Mouse (Mus musculus) cerebral cortex, adult 2 months (tissue): ENCODE measurements around the gene Trim34a.

ENCODE experiments used
- WGBS: fragments of 180-500 bp; shearing (Covaris S2); methylation state at CpG from one replicate; pipeline ENCODE4 v1.1.7; 2018; 5-methylcytosine and 5-hydroxymethylcytosine counted together

Gene Trim34a

DNA sequence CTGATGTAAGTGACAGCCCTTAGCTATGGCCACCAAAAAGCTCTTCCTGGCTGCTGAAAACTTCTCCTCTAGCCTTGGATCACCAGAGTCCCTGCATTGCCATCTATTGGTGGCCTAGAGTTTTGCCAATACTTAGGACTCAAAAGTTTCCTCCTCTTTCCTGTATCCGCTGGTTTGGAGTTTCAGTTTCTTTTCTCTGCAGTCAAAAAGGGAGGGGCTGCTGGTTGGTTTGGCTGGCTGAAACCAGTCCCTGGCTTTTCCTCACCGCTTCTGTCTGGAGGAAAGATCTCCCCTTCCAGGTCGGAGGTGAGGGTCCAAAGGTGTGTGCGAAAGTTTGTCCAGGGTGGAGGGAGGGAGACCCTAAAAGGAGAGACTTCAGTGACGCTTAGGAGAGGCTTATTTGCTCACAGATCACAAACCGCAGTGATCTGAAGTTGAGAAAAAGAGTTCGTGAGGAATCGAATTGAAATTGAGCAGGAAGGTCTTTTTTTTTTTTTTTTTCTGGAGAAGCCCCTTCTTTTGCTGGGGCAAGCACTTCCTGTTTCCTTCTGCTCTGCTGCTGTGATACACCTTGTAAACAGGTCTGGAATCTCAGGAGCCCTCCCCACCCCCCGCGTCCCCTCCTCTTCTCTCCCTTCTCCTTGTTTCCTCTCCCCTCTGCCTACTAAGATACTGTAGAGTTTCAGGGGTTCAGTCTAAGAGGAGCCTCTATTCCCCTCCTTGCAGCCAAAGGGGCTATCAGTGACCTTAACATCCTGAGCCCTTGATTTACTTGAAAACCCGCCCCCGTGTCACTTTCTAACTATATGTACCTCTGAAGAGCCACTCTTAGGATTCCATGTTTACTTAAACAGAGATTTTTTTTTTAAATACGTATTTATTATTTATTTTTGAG, at the start of gene Trim34a:
Trim34a (plus strand) TSS at position 171 of the 895 bp plus-strand sequence.
- WGBS = 12% methylated on average over 13 of the region's 13 CpGs

- 87% methylated on average over 6 of the region's 6 CpGs for WGBS
Observed at GRCm38 (mm10) chr7:104195885-104196284, 48.4 kb upstream of the Trim34a start, which contains the start of gene Olfr649. Olfr649 (minus strand) TSS chr7:104195985.

- WGBS = 12% methylated on average over 5 of the region's 5 CpGs
Observed at GRCm38 (mm10) chr7:104199822-104200221, 44.4 kb upstream of the Trim34a start.

GRCm38 (mm10) chr7:104206197-104206596, 38.1 kb upstream of the Trim34a start:
- WGBS = 92% methylated on average over 7 of the region's 7 CpGs

- 67% methylated on average over 1 of the region's 1 CpGs for WGBS
Observed at GRCm38 (mm10) chr7:104216011-104216535, 28.2 kb upstream of the Trim34a start.

- WGBS = 80% methylated on average over 2 of the region's 2 CpGs
Observed at GRCm38 (mm10) chr7:104217881-104218280, 26.4 kb upstream of the Trim34a start.

DNA sequence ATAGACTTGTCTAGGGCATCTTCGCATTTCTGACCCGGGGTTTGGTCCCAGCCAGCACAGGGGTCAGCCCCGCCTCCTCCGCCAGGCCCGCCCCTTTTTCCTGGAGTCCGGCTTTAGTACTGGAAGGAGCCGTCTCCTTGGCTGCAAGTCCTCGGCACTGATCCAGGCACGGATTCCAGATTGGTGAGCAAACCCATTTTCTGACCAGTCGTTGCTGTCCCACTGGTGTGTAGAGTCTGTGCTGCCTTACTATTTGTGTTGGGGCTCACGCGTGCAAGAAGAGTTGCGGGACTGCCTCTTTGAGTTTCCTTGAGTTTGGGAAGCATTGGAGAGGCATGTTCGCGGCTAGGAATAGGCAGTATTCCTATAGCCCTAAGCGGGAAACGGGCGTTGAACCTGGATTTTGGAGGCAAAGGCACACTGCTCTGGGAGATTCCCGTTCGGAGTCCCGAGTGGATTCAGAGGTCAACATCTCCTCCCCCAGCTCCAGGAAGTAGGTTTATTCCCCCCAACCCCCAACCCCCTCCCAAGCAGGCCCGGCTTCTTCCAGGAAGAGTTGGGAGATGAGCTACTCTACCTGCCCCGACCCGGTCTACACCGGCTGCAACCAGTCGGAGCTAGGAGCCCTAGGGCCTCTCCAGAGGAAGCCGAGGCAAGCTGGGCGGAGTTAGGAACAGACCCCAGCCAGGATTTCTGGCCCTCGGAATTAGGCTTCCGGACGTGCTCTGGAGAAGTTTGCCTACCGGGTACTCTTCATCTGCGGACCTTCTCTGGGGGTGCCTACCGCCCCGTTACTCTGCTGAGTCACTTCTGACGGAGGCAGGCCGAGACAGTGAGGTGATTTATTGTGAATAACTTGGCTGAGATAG, 25.3 kb upstream of the Trim34a start, which contains the start of gene Trim6:
Trim6 (plus strand) TSS at position 93 of the 869 bp plus-strand sequence.
- 12% methylated on average over 37 of the region's 37 CpGs for WGBS

GRCm38 (mm10) chr7:104231203-104231602, 13.1 kb upstream of the Trim34a start:
- WGBS = 39% methylated on average over 2 of the region's 2 CpGs

- WGBS = 61% methylated on average over 1 of the region's 1 CpGs
Observed at GRCm38 (mm10) chr7:104243616-104244015, 641 bp upstream of the Trim34a start.

GRCm38 (mm10) chr7:104260380-104260779, 16.1 kb downstream of the Trim34a start:
- 94% methylated on average over 4 of the region's 4 CpGs for WGBS

- WGBS = 78% methylated on average over 5 of the region's 5 CpGs
Observed at GRCm38 (mm10) chr7:104265335-104265734, 21.1 kb downstream of the Trim34a start.

- 88% methylated on average over 3 of the region's 3 CpGs for WGBS
Observed at GRCm38 (mm10) chr7:104279361-104279760, 35.1 kb downstream of the Trim34a start.

GRCm38 (mm10) chr7:104287576-104288443, 43.6 kb downstream of the Trim34a start, which contains the start of gene Trim5:
Trim5 (minus strand) TSS chr7:104288094.
- 49% methylated on average over 14 of the region's 14 CpGs for WGBS

GRCm38 (mm10) chr7:104290641-104291040, 46.4 kb downstream of the Trim34a start:
- 85% methylated on average over 1 of the region's 1 CpGs for WGBS

GRCm38 (mm10) chr7:104291638-104292400, 47.6 kb downstream of the Trim34a start:
- WGBS = 76% methylated on average over 5 of the region's 5 CpGs
